Mouse (Mus musculus): ENCODE measurements at regions not wholly inside any gene's neighbourhood (a gene's known extent, or its start where the extent isn't known, plus 50 kb on each side); places are given as distances from the start of the nearest gene placed in this dataset.

- peak; percentile 15 for DNase-seq
These were observed 52.3 kb downstream of the Rplp1 start for GRCm38 (mm10) chr9:61862071-61862480.

DNA sequence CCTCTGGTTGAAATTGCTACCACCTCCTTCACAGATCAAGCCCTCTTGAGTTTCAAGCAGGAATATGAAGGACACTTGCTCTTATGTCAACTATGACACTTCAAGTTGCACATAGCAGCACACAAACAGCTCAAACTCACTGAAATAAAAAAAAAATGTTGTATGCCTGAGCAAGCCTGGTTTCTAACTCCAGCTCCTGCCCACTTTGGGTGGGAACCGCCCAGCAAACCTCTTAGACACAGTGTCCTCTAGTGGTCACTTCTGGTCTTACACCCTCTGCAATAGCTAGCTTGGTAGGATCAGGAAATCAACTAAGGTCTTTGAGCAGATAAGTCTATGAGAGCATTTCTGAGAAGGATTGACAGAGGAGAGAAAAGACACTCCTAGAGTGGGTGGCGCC, 54.2 kb downstream of the Rplp1 start:
- peak; percentile 84 for DNase-seq

GRCm38 (mm10) chr9:61859438-61859837, 54.9 kb downstream of the Rplp1 start:
- DNase-seq = no peak

DNA sequence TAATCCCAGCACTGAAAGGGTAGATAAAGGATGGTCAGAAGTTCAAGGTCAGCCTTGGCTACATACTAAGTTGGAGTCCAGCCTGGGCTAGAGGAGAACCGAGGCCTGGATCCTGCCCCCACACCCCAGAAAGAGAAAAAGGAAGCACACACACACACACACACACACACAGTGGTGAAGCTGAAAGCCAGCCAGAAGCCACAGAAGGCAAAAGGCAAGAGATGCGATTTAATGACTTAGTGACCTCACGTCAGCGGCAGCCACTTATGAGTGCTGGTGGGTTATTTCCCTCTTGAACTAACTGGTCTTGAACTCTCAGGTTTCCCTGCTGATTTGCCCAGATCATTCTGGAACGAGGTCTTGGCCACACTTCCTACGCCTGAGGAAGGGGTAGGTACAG, 56.5 kb downstream of the Rplp1 start:
- no peak for DNase-seq

DNA sequence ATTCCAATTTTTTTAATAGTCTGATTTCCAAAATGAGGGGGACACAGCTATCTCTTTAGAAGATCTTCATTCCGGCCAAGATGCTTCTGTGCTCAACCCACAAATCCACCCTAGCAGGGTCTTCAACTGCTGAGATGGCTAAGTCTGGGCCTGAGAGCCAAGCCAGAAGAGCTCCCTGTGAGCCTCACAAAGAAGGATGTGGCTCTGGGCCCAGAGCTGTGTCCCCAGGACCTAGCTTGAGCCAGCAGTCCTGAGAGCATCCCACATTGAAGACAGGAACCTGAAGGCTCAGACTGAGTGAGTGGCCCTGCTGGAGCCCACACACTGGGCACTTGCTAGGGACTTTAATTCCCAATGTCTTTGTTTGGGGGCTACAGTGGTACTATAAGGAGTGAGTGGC, 57.7 kb downstream of the Rplp1 start:
- DNase-seq = no peak

- peak; percentile 45 for DNase-seq
These were observed 58.7 kb downstream of the Rplp1 start for GRCm38 (mm10) chr9:61855686-61856085.

GRCm38 (mm10) chr9:61853841-61854240, 60.5 kb downstream of the Rplp1 start:
- DNase-seq = no peak

DNA sequence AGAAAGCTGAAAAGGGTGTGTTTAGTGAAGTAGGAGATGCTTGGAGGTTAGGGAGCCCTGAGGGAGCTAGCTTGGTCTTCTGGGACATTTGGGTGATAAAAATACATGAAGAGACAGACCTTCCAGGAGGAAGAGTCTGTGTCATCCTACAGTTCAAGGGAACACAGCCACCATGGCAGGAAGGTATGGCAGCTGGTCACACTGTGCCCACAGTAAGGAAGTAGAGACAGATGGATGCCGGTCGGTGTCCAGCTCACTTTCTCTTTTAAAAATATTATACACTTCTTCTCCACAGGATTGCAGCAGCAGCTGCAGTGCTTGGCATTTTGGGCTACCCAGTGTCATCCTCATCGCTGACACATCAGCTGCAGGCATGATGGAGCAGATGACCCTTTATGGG, 63.0 kb downstream of the Rplp1 start:
- no peak for DNase-seq

DNA sequence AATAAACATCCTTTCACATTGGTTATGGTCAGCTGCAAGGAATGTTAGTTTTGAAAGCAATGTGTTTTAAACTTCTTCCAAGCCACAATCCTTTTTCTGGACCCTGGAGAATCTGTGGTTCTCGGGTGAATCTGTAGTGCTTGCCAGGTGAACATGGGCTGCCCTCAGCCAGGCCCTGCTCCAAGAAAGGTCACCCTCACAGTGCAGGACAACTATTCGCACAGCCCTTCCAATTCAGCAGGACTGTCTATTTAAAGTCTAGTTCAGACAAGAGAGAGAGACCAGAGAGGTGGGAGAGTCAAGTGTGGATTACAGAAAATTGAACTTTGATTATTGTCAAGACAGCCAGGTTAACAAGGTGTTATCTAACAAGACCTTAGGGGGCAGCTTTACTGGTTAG, 65.9 kb downstream of the Rplp1 start:
- DNase-seq = no peak

DNA sequence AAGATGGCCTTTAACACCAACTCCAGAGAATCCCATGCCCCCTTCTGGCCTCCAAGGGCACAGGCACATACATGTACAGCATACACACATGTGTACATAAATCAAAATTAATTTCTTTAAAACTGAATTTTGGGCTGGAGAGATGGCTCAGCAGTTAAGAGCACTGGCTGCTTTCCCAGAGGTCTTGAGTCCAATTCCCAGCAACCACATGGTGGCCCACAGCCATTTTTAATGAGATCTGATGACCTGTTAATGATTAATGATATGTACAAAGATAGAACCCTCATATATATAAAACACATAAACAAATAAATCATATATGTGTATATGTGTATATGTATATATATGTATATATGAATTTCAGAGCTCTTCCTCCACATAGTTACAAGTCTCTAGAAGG, 66.8 kb downstream of the Rplp1 start:
- DNase-seq = no peak

DNA sequence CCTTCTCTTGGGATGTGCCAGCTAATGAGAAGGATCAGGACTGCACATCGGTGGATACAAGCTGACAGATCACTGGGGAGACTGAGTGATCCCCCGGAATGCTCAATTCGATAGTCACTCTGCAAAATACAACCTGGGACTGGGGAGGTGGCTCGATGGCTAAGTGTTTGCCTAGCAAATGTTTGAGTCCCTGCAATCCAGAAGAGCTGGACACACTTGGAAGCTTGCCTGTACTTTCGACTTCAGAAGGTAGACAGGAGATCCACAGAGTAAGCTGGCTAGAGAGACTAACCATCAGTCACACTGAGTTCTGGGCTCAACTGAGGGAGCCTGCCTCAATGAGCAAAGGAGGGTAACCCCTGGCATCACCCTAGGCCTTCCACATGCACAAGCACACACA, 69.7 kb downstream of the Rplp1 start:
- DNase-seq = no peak

DNA sequence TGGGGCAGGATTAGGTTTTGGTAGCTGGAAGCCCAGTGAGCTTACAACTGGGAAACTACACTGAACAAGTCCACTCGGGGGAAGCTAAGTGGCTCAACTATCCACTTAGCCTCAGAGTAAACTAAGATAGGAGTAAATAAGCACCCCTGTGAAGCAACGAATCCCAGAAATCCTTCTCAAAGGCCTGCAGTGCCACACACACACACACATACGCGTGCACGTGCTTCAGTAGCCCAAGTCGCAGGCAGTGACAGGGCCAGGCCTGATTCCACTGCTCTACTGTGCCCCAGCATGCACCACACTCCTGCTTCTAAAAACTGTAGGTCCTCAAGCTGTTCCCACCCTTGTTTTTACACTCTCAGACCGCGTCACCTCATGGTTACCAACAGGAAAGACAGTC, 70.2 kb downstream of the Rplp1 start:
- DNase-seq = no peak

DNA sequence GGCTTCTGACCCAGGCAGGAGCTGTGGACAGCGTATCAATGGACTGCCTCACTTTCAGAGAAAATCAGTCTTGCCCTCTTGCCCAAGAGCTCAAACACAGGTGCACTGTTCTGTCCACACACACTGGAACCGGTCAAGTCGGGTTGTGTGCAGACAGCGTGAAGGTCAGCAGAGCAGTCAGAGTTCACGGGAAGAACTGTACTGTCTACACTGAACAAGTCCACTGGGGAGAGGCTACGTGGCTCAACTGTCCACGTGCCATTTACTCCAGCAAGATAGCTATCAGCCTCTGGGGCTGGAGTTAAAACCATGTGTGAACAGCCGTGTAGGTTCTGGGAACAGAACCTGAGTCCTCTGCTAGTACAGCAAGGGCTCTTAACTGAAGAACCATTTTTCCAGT, 70.8 kb downstream of the Rplp1 start:
- DNase-seq = no peak

DNA sequence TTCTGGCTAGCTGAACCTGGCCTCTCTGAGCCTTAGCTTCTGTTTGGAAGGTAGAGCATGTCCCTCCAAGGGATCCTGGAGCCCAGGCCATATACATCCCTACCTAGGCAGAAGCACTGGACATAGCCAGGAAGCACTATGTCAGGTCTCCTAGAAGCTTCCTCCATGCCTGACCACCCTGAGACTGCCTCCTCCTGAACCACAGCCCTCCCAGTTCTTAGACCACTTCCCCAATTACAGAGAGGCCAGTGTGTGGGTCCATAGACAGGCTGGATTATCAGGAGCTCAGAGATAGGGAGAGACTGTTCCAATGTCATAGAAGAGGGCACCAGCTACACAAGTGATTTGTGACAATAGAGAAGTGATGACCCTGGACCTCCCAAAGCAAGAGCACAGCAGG, 72.0 kb downstream of the Rplp1 start:
- DNase-seq = no peak

GRCm38 (mm10) chr9:61841222-61841621, 73.1 kb downstream of the Rplp1 start:
- no peak for DNase-seq

GRCm38 (mm10) chr9:61840353-61840752, 74.0 kb downstream of the Rplp1 start:
- no peak for DNase-seq

DNA sequence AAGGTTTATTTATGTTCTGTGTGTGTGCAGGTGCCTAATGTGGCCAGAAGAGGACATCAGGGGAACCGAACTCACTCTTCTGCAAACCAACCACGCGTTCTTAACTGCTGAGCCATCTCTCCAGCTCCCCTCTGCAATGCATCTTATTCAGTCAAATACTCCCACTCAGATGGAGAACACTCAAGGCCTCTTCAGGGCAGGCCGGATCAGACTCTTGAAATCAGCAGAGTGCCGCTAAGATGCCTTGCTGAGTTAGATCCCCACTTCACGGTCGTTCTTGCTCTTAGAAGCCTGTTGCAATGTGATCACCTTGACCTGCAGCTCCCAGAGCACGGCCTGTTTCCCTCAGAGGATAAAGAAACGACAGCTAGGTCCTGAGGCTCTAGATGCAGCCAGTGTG, 81.1 kb downstream of the Rplp1 start:
- DNase-seq = no peak

GRCm38 (mm10) chr9:61830236-61830635, 84.1 kb downstream of the Rplp1 start:
- DNase-seq = peak; percentile 66

DNA sequence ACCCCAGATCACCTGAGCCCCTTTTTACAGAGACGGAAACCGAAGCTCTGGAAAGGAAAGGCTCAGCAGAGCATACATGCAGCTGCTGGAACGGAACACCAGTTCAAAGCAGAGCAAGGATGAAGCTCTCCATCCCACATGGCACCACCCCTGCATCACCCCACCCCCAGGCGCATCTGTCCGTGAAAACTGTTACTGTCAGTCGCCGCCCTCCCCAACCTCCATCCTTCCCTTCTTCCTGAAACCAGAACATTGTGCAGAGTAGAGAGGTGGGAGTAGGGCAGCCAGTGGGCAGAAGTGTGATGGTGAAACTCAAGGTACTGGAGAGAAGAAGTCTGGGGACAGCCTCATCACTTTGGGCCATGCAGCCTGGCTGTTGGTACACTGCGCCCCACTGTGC, 84.6 kb downstream of the Rplp1 start:
- DNase-seq = no peak

DNA sequence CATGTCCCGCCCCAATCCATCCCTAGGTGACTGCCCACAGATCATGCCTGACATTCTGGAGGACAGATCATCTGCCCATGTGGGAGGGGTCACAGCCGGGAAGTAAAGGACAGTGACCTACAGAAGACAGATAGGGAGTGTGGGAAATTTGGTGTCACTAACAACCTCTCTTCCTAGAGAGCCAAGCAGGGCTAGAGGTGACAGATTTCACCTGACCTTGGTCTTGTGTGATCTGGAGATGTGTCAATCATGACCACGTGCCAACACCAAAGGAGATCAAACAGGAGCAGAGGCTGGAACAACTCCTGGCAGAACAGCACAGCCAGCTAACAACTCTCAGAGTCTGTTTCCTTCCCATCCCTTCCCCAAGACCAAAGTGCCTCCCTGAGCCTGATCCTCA, 85.0 kb downstream of the Rplp1 start:
- no peak for DNase-seq

GRCm38 (mm10) chr9:61827721-61828120, 86.6 kb downstream of the Rplp1 start:
- no peak for DNase-seq

DNA sequence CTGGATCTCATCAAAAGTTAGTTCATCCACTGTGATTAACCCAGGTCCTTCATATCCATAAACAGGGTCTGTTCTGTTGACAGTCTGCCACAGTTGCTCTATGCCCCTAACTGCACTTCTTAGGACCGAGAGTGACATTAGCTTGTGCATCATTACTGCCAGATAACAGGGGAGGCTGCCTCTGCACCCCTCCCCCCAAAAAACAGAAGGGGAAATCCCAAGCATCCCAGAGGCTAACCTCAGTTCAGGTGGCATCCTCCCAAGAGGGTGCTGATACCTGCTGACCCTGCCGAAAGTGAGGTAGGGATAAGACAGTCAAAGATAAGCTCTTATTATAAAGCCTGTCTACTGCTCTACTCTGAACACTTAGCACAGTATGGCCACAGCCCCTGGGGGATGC, 87.3 kb downstream of the Rplp1 start:
- no peak for DNase-seq

DNA sequence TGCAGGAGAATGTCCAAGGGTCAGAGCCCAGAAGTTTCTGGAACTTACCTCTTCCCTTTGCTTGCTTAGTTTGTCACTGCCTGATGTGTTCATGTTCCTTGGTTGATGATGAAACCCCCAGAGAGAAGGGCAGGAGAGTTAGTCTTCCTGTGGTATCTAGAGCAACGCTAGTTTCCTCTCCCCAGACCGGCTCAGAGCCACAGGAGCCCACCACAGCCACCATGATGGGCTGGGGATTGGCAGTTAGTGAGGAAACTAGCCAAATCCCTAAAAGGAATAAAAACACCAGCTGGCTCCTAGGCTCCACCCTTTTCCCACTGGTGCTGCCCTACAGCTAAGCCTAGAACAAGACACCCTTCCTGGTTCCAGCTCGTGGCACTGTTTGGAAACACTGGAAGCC, 87.9 kb downstream of the Rplp1 start:
- no peak for DNase-seq

GRCm38 (mm10) chr9:61825804-61826203, 88.5 kb downstream of the Rplp1 start:
- DNase-seq = no peak

- no peak for DNase-seq
These were observed 94.5 kb downstream of the Rplp1 start for GRCm38 (mm10) chr9:61819836-61820235.

All from heart, postnatal 4 days (tissue).